Mouse (Mus musculus) MEL (cell line): ENCODE measurements around the gene Ppp1r11. TPM values are rescaled to one million over a fixed set of nuclear protein-coding genes. Genes with fewer than 3 reads are reported as not detected.

Source experiments
- DNase-seq: peaks from one replicate; pipeline ENCODE4 v3.0.0; 2011; ENCODE audit warnings: low read depth, low spot score
- H3K27ac ChIP-seq: 2 replicates; pipeline ENCODE4 v1.5.1; 2012; ENCODE audit warnings: low read depth, mild to moderate bottlenecking, control low read depth, low read length, moderate library complexity; ENCODE audit not compliant: control insufficient read depth
- H3K27me3 ChIP-seq, 2 experiments: fragments of 150-350 bp in 1 of 2; sonication (generic) in 1 of 2; 2 replicates each; pipeline ENCODE4 v1.6.1; 2012; ENCODE audit warnings: low read length in 2 of 2, mild to moderate bottlenecking in 2 of 2, improper control_type of control experiment in 1 of 2, moderate library complexity in 1 of 2; ENCODE audit not compliant: insufficient read depth in 2 of 2, control insufficient read depth in 1 of 2
- H3K36me3 ChIP-seq, 2 experiments: 2 replicates each; pipeline ENCODE4 v1.6.1; 2012 to 2014; ENCODE audit warnings: low read length in 2 of 2, improper control_type of control experiment in 1 of 2, inconsistent platforms in 1 of 2, mild to moderate bottlenecking in 1 of 2; ENCODE audit not compliant: insufficient read depth in 2 of 2, control insufficient read depth in 1 of 2
- H3K4me1 ChIP-seq, 2 experiments: fragments of 150-350 bp in 1 of 2; sonication (generic) in 1 of 2; 2 replicates each; pipeline ENCODE4 v1.6.1; 2012; ENCODE audit warnings: low read length in 2 of 2, improper control_type of control experiment in 1 of 2, mild to moderate bottlenecking in 1 of 2; ENCODE audit not compliant: insufficient read depth in 2 of 2, control insufficient read depth in 1 of 2
- H3K4me3 ChIP-seq, 2 experiments: fragments of 150-350 bp in 1 of 2; sonication (generic) in 1 of 2; 2 replicates each; pipeline ENCODE4 v1.5.1; 2012; ENCODE audit warnings: low read depth in 2 of 2, low read length in 2 of 2, mild to moderate bottlenecking in 2 of 2, moderate library complexity in 2 of 2, control low read depth in 1 of 2, improper control_type of control experiment in 1 of 2; ENCODE audit not compliant: control insufficient read depth in 1 of 2, insufficient read depth in 1 of 2
- H3K79me2 ChIP-seq: 2 replicates; pipeline ENCODE4 v1.6.1; 2012; ENCODE audit warnings: mild to moderate bottlenecking, low read length, moderate library complexity; ENCODE audit not compliant: control insufficient read depth, poor library complexity, insufficient read depth
- H3K9ac ChIP-seq: 2 replicates; pipeline ENCODE4 v1.6.1; 2012; ENCODE audit warnings: low read depth, mild to moderate bottlenecking, control low read depth, low read length, moderate library complexity; ENCODE audit not compliant: control insufficient read depth, poor library complexity, severe bottlenecking
- H3K9me3 ChIP-seq: fragments of 150-350 bp; sonication (generic); replicated peaks from 2 replicates; pipeline ENCODE4 v1.6.1; 2012; ENCODE audit warnings: mild to moderate bottlenecking, low read length, improper control_type of control experiment, moderate library complexity; ENCODE audit not compliant: insufficient read depth
- CHD2 ChIP-seq: IDR thresholded peaks from 2 replicates; pipeline ENCODE4 v1.6.1; 2011; ENCODE audit warnings: low read length, improper control_type of control experiment
- GABPA ChIP-seq: IDR thresholded peaks from 2 replicates; pipeline ENCODE4 v1.6.1; 2012; ENCODE audit warnings: low read depth, mild to moderate bottlenecking, inconsistent platforms, low read length, improper control_type of control experiment, moderate library complexity
- GATA1 ChIP-seq: IDR thresholded peaks from 2 replicates; pipeline ENCODE4 v1.6.1; 2011; ENCODE audit warnings: low read depth, low read length, improper control_type of control experiment
- TAL1 ChIP-seq: IDR thresholded peaks from 2 replicates; pipeline ENCODE4 v1.6.1; 2012; ENCODE audit warnings: mild to moderate bottlenecking, inconsistent platforms, low read length, moderate library complexity, mixed read lengths
- polyA plus RNA-seq, 2 experiments: library from polyadenylated mRNA; stranded (reverse) in 1 of 2; unstranded in 1 of 2; fragments of >175 nt in 1 of 2; fragments of >200 nt in 1 of 2; gene quantifications; 2 replicates each; pipeline versions ENCODE4 v1.2.1 to v1.2.4; 2012; ENCODE audit warnings: low replicate concordance in 2 of 2, low read depth in 1 of 2; ENCODE audit not compliant: insufficient read length in 2 of 2, insufficient read depth in 1 of 2, missing spikeins in 1 of 2
- total RNA-seq: library from RNA; depleted of rRNA; stranded (reverse); fragments of 300-350 nt; gene quantifications from 2 replicates; pipeline ENCODE4 v1.2.3, GENCODE M21; 2012; rRNA removed

Gene Ppp1r11
- total and polyA plus RNA-seq, 3 experiments, result 138 to 146 TPM; not detected in 1

DNA sequence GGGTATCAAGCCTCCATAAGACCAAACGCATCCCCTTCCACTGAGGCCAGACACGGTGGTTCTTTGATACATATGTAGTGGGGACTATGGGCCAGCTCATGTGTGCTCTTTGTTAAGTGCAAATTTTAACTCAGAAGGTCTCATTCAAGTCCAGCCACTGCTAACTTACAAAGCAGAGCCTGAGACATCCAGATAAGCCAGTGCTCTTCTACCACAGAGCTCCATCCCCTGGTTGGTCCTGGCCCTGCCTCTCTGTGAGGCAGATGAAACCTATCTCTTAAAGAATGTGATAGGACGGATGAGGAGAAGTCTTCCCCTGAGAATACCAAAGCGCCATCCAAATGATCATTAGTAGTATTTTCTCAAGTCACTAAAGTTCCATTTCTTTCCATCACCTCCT, 52.2 kb downstream of the Ppp1r11 start:
- DNase-seq, result peak; percentile 26
- Histone ChIP-seq H3K36me3 (no peaks in the 10 kb centered on the region), H3K27ac (no peak overlapping the region)
- TF ChIP-seq GATA1 (no peak), TAL1 (no peak), CHD2 (no peak), GABPA (no peak)
- TF ChIP-seq, all 39 proteins: peak for 0
- Histone ChIP-seq H3K4me1 (no peaks in the 10 kb centered on the region), H3K27me3 (no peaks in the 10 kb centered on the region; a peak in 2 of 4 replicates), H3K9me3 (no peaks in the 10 kb centered on the region), H3K4me3 (no peak overlapping the region), H3K9ac (no peak overlapping the region), H3K79me2 (no peaks in the 10 kb centered on the region)

Other genes with a start within 250 kb of the Ppp1r11 start
- gene H2-M10.5, start 178.8 kb downstream of the Ppp1r11 start, total RNA-seq, result not detected in 2 replicates
- gene H2-M10.5, start 178.8 kb downstream of the Ppp1r11 start, polyA plus RNA-seq, result not detected
- not detected in 2 replicates for gene H2-M10.6, start 139.6 kb downstream of the Ppp1r11 start, total RNA-seq
- not detected for gene H2-M10.6, start 139.6 kb downstream of the Ppp1r11 start, polyA plus RNA-seq
- 4.9 and 5.6 TPM in 2 replicates for gene Trim26, start 114.6 kb downstream of the Ppp1r11 start, total RNA-seq
- 10 to 100 TPM in 1 of 2 experiments, not detected in 1; 12.4 TPM for gene Trim26, start 114.6 kb downstream of the Ppp1r11 start, polyA plus RNA-seq
- not detected in 2 replicates for gene Trim15, start 84.5 kb downstream of the Ppp1r11 start, total RNA-seq
- under 1 TPM in 1 of 2 experiments, not detected in 1; 0.07 TPM for gene Trim15, start 84.5 kb downstream of the Ppp1r11 start, polyA plus RNA-seq
- gene Trim10, start 82.2 kb downstream of the Ppp1r11 start, total RNA-seq, result 20.6 and 30.2 TPM in 2 replicates
- 10 to 100 TPM in 1 of 2 experiments, not detected in 1; 30.4 TPM for gene Trim10, start 82.2 kb downstream of the Ppp1r11 start, polyA plus RNA-seq
- 0.04 TPM in 1 of 2 replicates, not detected in the other for gene Trim40, start 61.6 kb downstream of the Ppp1r11 start, total RNA-seq
- gene Trim40, start 61.6 kb downstream of the Ppp1r11 start, polyA plus RNA-seq, result under 1 TPM in 1 of 2 experiments, not detected in 1; 0.04 TPM
- not detected in 2 replicates for gene Trim31, start 53.6 kb downstream of the Ppp1r11 start, total RNA-seq
- not detected for gene Trim31, start 53.6 kb downstream of the Ppp1r11 start, polyA plus RNA-seq
- not detected in 2 replicates for gene Rnf39, start 8.8 kb downstream of the Ppp1r11 start, total RNA-seq
- under 1 TPM in 1 of 2 experiments, not detected in 1; 0.18 TPM for gene Rnf39, start 8.8 kb downstream of the Ppp1r11 start, polyA plus RNA-seq
- gene Znrd1, start 6.8 kb upstream of the Ppp1r11 start, total RNA-seq, result 20.5 and 26.4 TPM in 2 replicates
- gene Znrd1, start 6.8 kb upstream of the Ppp1r11 start, polyA plus RNA-seq, result 10 to 100 TPM in 1 of 2 experiments, not detected in 1; 38.2 TPM
- 2.8 and 3.4 TPM in 2 replicates for gene Znrd1as, start 6.9 kb upstream of the Ppp1r11 start, total RNA-seq
- 1 to 10 TPM in 1 of 2 experiments, not detected in 1; 1.8 TPM for gene Znrd1as, start 6.9 kb upstream of the Ppp1r11 start, polyA plus RNA-seq
- gene 2410137M14Rik, start 29.5 kb upstream of the Ppp1r11 start, total RNA-seq, result not detected in 2 replicates
- not detected for gene 2410137M14Rik, start 29.5 kb upstream of the Ppp1r11 start, polyA plus RNA-seq
- not detected in 2 replicates for gene H2-M5, start 37.8 kb upstream of the Ppp1r11 start, total RNA-seq
- gene H2-M5, start 37.8 kb upstream of the Ppp1r11 start, polyA plus RNA-seq, result not detected
- not detected in 2 replicates for gene Zfp57, start 49.4 kb upstream of the Ppp1r11 start, total RNA-seq
- not detected for gene Zfp57, start 49.4 kb upstream of the Ppp1r11 start, polyA plus RNA-seq
- not detected in 2 replicates for gene Mog, start 71.7 kb upstream of the Ppp1r11 start, total RNA-seq
- not detected for gene Mog, start 71.7 kb upstream of the Ppp1r11 start, polyA plus RNA-seq
- gene Gabbr1, start 94.2 kb upstream of the Ppp1r11 start, total RNA-seq, result 1.5 and 2.2 TPM in 2 replicates
- 10 to 100 TPM in 1 of 2 experiments, not detected in 1; 14.6 TPM for gene Gabbr1, start 94.2 kb upstream of the Ppp1r11 start, polyA plus RNA-seq
- gene Olfr90, start 136.8 kb upstream of the Ppp1r11 start, total RNA-seq, result 0.08 TPM in 1 of 2 replicates, not detected in the other
- gene Olfr90, start 136.8 kb upstream of the Ppp1r11 start, polyA plus RNA-seq, result under 1 TPM in 1 of 2 experiments, not detected in 1; 0.08 TPM
- not detected in 2 replicates for gene Olfr91, start 146.5 kb upstream of the Ppp1r11 start, total RNA-seq
- not detected for gene Olfr91, start 146.5 kb upstream of the Ppp1r11 start, polyA plus RNA-seq
- gene Olfr92, start 168.3 kb upstream of the Ppp1r11 start, total RNA-seq, result not detected in 2 replicates
- not detected for gene Olfr92, start 168.3 kb upstream of the Ppp1r11 start, polyA plus RNA-seq
- gene Olfr93, start 209.8 kb upstream of the Ppp1r11 start, total RNA-seq, result not detected in 2 replicates
- not detected for gene Olfr93, start 209.8 kb upstream of the Ppp1r11 start, polyA plus RNA-seq
- gene Ubd, start 242.2 kb upstream of the Ppp1r11 start, total RNA-seq, result not detected in 2 replicates
- not detected for gene Ubd, start 242.2 kb upstream of the Ppp1r11 start, polyA plus RNA-seq
- gene Olfr94, start 249.3 kb upstream of the Ppp1r11 start, total RNA-seq, result not detected in 2 replicates
- gene Olfr94, start 249.3 kb upstream of the Ppp1r11 start, polyA plus RNA-seq, result not detected